13 mouse cellular contexts compared by ENCODE assay signal in the genomic region with DNA sequence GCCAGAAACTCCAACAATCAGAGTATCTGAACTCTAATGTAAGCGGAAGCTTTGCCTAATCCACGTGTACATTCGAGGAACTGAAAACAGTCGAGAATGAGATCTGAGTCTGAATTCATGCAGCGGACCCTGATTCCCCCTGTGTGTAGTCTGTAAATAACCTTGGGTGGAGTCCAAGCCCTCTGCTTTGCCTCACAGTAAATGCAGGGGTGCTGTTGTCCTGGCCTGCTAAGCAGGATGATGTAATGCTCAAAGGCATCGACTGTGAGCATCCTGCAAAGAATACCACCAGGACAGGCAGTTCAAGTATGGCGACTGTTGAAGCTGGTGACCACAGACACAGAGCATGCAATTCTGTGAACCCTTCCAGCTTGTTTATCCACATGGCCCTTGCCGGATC. TPM values are rescaled to one million over a fixed set of nuclear protein-coding genes. Genes with fewer than 3 reads are reported as not detected.
DNase-seq lines count a peak whose midpoint lies in the region; ATAC-seq and TF ChIP-seq lines count a peak whose summit lies in the region.
"Had no signal": no experiment of that assay in that cellular context is flagged by ENCODE, and none has a peak within 500 bp of the region (broad histone marks: within the 10 kb centered on the region; RNA-seq: fewer than 3 reads in every experiment).

No protein-coding gene starts in this region.

- 0 out of 2 replicates have a peak overlapping the region, but pooled peaks have one; percentile 40 for H3K27ac ChIP-seq in forebrain, embryonic 13.5 days
- no peak overlapping the region for H3K27ac ChIP-seq in forebrain, embryonic 12.5 days
- H3K27ac ChIP-seq in liver, postnatal 0 days (ENCODE audit: low read depth): no peak overlapping the region
- no peak overlapping the region for H3K27ac ChIP-seq in liver, embryonic 12.5 days
- H3K27ac ChIP-seq in heart, postnatal 0 days (ENCODE audit: low read depth): peak overlapping the region; percentile 72
- H3K27ac ChIP-seq in neural tube, embryonic 15.5 days (replicated peaks): peak overlapping the region; percentile 18; the same call in 1 of the 2 replicates
- H3K27ac ChIP-seq: lung, embryonic 15.5 days had no signal

- no peaks in the 10 kb centered on the region for H3K9me3 ChIP-seq in forebrain, embryonic 13.5 days (replicated peaks)
- H3K9me3 ChIP-seq in forebrain, embryonic 12.5 days: no peaks in the 10 kb centered on the region
- H3K9me3 ChIP-seq in liver, postnatal 0 days (ENCODE audit: low read length): no peaks in the 10 kb centered on the region
- H3K9me3 ChIP-seq in liver, embryonic 12.5 days (replicated peaks): no peaks in the 10 kb centered on the region
- no peaks in the 10 kb centered on the region for H3K9me3 ChIP-seq in heart, postnatal 0 days (replicated peaks; ENCODE audit: control insufficient read depth, low read length)
- H3K9me3 ChIP-seq in neural tube, embryonic 15.5 days (replicated peaks): no peaks in the 10 kb centered on the region
- H3K9me3 ChIP-seq: lung, embryonic 15.5 days had no signal

- 0 out of 2 replicates have a peak overlapping the region, but pooled peaks have one; percentile 6 for H3K9ac ChIP-seq in forebrain, embryonic 13.5 days
- no peak overlapping the region for H3K9ac ChIP-seq in forebrain, embryonic 12.5 days
- no peak overlapping the region for H3K9ac ChIP-seq in liver, postnatal 0 days (replicated peaks)
- no peak overlapping the region for H3K9ac ChIP-seq in liver, embryonic 12.5 days
- H3K9ac ChIP-seq in heart, postnatal 0 days (replicated peaks; ENCODE audit: low read depth, low read length): no peak overlapping the region; the same call in 1 of the 2 replicates
- H3K9ac ChIP-seq in neural tube, embryonic 15.5 days (replicated peaks): no peak overlapping the region
- H3K9ac ChIP-seq: lung, embryonic 15.5 days had no signal

- TF ChIP-seq CTCF in liver, postnatal 0 days (IDR thresholded peaks at IDR 0.05; ENCODE audit: low read depth): no peak
- TF ChIP-seq CTCF in heart, postnatal 0 days (IDR thresholded peaks at IDR 0.05; ENCODE audit: low read depth): no peak

- no peak overlapping the region for H3K4me2 ChIP-seq in forebrain, embryonic 13.5 days
- no peak overlapping the region for H3K4me2 ChIP-seq in forebrain, embryonic 12.5 days
- no peak overlapping the region for H3K4me2 ChIP-seq in liver, postnatal 0 days (ENCODE audit: low read depth, low read length)
- H3K4me2 ChIP-seq in liver, embryonic 12.5 days: no peak overlapping the region
- H3K4me2 ChIP-seq in heart, postnatal 0 days (ENCODE audit: low read depth, low read length): no peak overlapping the region
- no peak overlapping the region for H3K4me2 ChIP-seq in neural tube, embryonic 15.5 days
- H3K4me2 ChIP-seq: lung, embryonic 15.5 days had no signal

- DNase-seq in liver, postnatal 0 days: no peak
- peak; percentile 81 for DNase-seq in heart, postnatal 0 days (ENCODE audit: low spot score)
- DNase-seq in layer of hippocampus, adult 11-12 months (ENCODE audit: low spot score): no peak
- no peak for DNase-seq in kidney, postnatal 14 days
- DNase-seq: adrenal gland, postnatal 14 days; cerebellum, postnatal 36 days; gastrocnemius, postnatal 36 days had no signal

- ATAC-seq in forebrain, embryonic 13.5 days: no peak
- ATAC-seq in forebrain, embryonic 12.5 days (ENCODE audit: low FRiP score): no peak
- peak; percentile 27; the same call in 1 of the 2 replicates for ATAC-seq in liver, postnatal 0 days
- ATAC-seq in liver, embryonic 12.5 days: no peak
- ATAC-seq in heart, postnatal 0 days (ENCODE audit: insufficient read depth, low read depth): peak; percentile 84
- no peak for ATAC-seq in neural tube, embryonic 15.5 days (ENCODE audit: low FRiP score)
- ATAC-seq: inflammation-experienced regulatory T-cells, adult 6 months had no signal

- H3K36me3 ChIP-seq in forebrain, embryonic 13.5 days (ENCODE audit: poor library complexity, severe bottlenecking): no peaks in the 10 kb centered on the region
- no peaks in the 10 kb centered on the region for H3K36me3 ChIP-seq in forebrain, embryonic 12.5 days (replicated peaks)
- H3K36me3 ChIP-seq in liver, postnatal 0 days (replicated peaks; ENCODE audit: insufficient read depth, low read length): peaks cover 8% of the 10 kb centered on the region; the same call in 1 of the 2 replicates
- no peaks in the 10 kb centered on the region for H3K36me3 ChIP-seq in liver, embryonic 12.5 days
- no peaks in the 10 kb centered on the region for H3K36me3 ChIP-seq in heart, postnatal 0 days (replicated peaks; ENCODE audit: control insufficient read depth, insufficient read depth, low read length)
- no peaks in the 10 kb centered on the region for H3K36me3 ChIP-seq in neural tube, embryonic 15.5 days
- H3K36me3 ChIP-seq: lung, embryonic 15.5 days had no signal

- no peak overlapping the region for H3K4me3 ChIP-seq in forebrain, embryonic 13.5 days
- H3K4me3 ChIP-seq in forebrain, embryonic 12.5 days (replicated peaks): no peak overlapping the region
- H3K4me3 ChIP-seq in liver, postnatal 0 days (ENCODE audit: low read depth, low read length): no peak overlapping the region
- H3K4me3 ChIP-seq in liver, embryonic 12.5 days: no peak overlapping the region
- H3K4me3 ChIP-seq in heart, postnatal 0 days (ENCODE audit: low read depth, low read length): no peak overlapping the region
- H3K4me3 ChIP-seq in neural tube, embryonic 15.5 days (replicated peaks): no peak overlapping the region
- H3K4me3 ChIP-seq: lung, embryonic 15.5 days had no signal

- H3K4me1 ChIP-seq in forebrain, embryonic 13.5 days: peaks cover 28% of the 10 kb centered on the region
- H3K4me1 ChIP-seq in forebrain, embryonic 12.5 days: peaks cover 10% of the 10 kb centered on the region
- H3K4me1 ChIP-seq in liver, postnatal 0 days (ENCODE audit: insufficient read depth): peaks cover 57% of the 10 kb centered on the region
- peaks cover 82% of the 10 kb centered on the region for H3K4me1 ChIP-seq in liver, embryonic 12.5 days
- peaks cover 61% of the 10 kb centered on the region for H3K4me1 ChIP-seq in heart, postnatal 0 days (ENCODE audit: control insufficient read depth, insufficient read depth)
- H3K4me1 ChIP-seq in neural tube, embryonic 15.5 days: peaks cover 20% of the 10 kb centered on the region

- H3K27me3 ChIP-seq in forebrain, embryonic 13.5 days: no peaks in the 10 kb centered on the region
- no peaks in the 10 kb centered on the region for H3K27me3 ChIP-seq in forebrain, embryonic 12.5 days
- H3K27me3 ChIP-seq in liver, postnatal 0 days (ENCODE audit: insufficient read depth, low read length): no peaks in the 10 kb centered on the region
- H3K27me3 ChIP-seq in liver, embryonic 12.5 days (replicated peaks): no peaks in the 10 kb centered on the region
- H3K27me3 ChIP-seq in heart, postnatal 0 days (ENCODE audit: control insufficient read depth, insufficient read depth, low read length): no peaks in the 10 kb centered on the region
- H3K27me3 ChIP-seq in neural tube, embryonic 15.5 days (replicated peaks): no peaks in the 10 kb centered on the region
- H3K27me3 ChIP-seq: lung, embryonic 15.5 days had no signal

- no peak for TF ChIP-seq EP300 in liver, postnatal 0 days (IDR thresholded peaks at IDR 0.05; ENCODE audit: low read depth)
- no peak for TF ChIP-seq EP300 in heart, postnatal 0 days (IDR thresholded peaks at IDR 0.05; ENCODE audit: low read depth)

- WGBS in forebrain, embryonic 13.5 days: 44% methylated on average over 8 of the region's 8 CpGs
- 76% methylated on average over 8 of the region's 8 CpGs for WGBS in forebrain, embryonic 12.5 days
- WGBS in liver, postnatal 0 days (ENCODE audit: insufficient replicate concordance): 54% methylated on average over 8 of the region's 8 CpGs
- 74% methylated on average over 8 of the region's 8 CpGs for WGBS in liver, embryonic 12.5 days (ENCODE audit: insufficient replicate concordance)
- WGBS in heart, postnatal 0 days: 22% methylated on average over 8 of the region's 8 CpGs
- 68% methylated on average over 8 of the region's 8 CpGs for WGBS in neural tube, embryonic 15.5 days

RNA-seq across cellular contexts. Expression of a gene that starts 34.8 kb away (rescaled TPM):
- 6.1 and 6.9 TPM in 2 replicates for polyA plus RNA-seq in forebrain, embryonic 13.5 days (2015; fragmentation: Nextera tagmentation; extraction: Ambion mirVana)
- polyA plus RNA-seq in forebrain, embryonic 12.5 days (2016; fragmentation: Nextera tagmentation; extraction: Ambion mirVana): 7.2 TPM in 2 replicates
- polyA plus RNA-seq in liver, postnatal 0 days (2015; fragmentation: Nextera tagmentation; extraction: Ambion mirVana): 7.2 and 8.8 TPM in 2 replicates
- 4.9 and 5.0 TPM in 2 replicates for polyA plus RNA-seq in liver, embryonic 12.5 days (2016; fragmentation: Nextera tagmentation; extraction: Ambion mirVana)
- total RNA-seq in heart, postnatal 0 days (2014; rRNA removed; ENCODE audit: low replicate concordance): 10.2 and 16.7 TPM in 2 replicates
- 6.4 TPM in 2 replicates for polyA plus RNA-seq in heart, postnatal 0 days (2015; fragmentation: Nextera tagmentation; extraction: Ambion mirVana)
- 12.2 and 12.7 TPM in 2 replicates for polyA plus RNA-seq in neural tube, embryonic 15.5 days (2015; fragmentation: Nextera tagmentation; extraction: Ambion mirVana)

Comparison
In these comparisons a context has a peak if more than half of its experiments do, and no peak if none do; other contexts are left out.
1. ATAC-seq: peak in liver, postnatal 0 days (single experiment) and heart, postnatal 0 days (single experiment); none in forebrain, embryonic 13.5 days (single experiment), forebrain, embryonic 12.5 days (single experiment), liver, embryonic 12.5 days (single experiment) and neural tube, embryonic 15.5 days (single experiment).
2. H3K27ac ChIP-seq: peak in forebrain, embryonic 13.5 days (single experiment), heart, postnatal 0 days (single experiment) and neural tube, embryonic 15.5 days (single experiment); none in forebrain, embryonic 12.5 days (single experiment), liver, postnatal 0 days (single experiment) and liver, embryonic 12.5 days (single experiment).